Mouse (Mus musculus) cerebellum, adult 18-20 months (tissue): ENCODE measurements around the gene Lsamp.
"Not testable (repeated sequence)": the region's sequence is repeated elsewhere in the genome, so short reads cannot be mapped to it uniquely, and the experiment has no call there.

Source experiments
- DNase-seq, 2 experiments: peaks; one replicate each; pipeline ENCODE4 v3.0.0; 2021

Gene Lsamp

GRCm38 (mm10) chr16:41941591-41942315, 1957.6 kb downstream of the Lsamp start:
- peak; percentile 75 to 86 for DNase-seq

DNA sequence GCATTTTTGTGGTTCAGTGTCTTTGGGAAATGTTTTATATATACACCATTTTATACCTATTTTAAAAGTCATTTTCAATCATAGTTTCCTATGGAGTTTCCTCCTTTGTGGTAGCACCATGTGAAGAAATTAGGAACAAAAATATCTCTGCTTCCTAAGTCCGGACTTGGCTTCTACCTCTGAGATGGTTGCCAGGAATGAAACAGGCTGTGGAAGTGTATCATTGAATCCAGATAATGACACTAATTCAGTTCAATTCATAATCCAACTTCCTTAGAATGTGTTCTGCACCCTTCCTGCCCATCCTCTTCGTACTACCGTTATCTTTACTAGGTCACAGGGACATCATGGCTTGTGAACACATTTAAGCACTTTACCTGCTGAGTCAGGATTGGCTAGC, 1973.7 kb downstream of the Lsamp start:
- peak; percentile 54 to 68 for DNase-seq

DNA sequence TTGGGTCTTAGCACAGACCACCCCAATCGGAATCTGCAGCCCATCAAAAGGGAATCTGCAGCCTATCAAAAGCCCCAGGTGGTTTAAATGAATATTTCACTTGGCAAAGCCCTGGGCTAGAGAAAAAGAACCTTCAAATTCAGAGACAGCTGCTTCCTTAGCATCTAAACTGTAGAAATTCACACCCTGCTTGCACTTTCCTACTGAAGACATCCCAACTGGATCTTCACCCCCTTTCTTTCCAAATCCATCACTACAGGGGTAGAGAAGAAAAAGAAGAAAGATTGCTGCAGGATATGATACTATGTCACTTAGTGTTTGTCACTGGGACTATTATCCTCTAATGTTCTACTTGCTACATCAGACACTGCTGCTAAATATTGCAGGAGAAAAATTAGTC, 1981.5 kb downstream of the Lsamp start:
- no peak for DNase-seq

GRCm38 (mm10) chr16:41969215-41969614, 1985.1 kb downstream of the Lsamp start:
- no peak for DNase-seq

DNA sequence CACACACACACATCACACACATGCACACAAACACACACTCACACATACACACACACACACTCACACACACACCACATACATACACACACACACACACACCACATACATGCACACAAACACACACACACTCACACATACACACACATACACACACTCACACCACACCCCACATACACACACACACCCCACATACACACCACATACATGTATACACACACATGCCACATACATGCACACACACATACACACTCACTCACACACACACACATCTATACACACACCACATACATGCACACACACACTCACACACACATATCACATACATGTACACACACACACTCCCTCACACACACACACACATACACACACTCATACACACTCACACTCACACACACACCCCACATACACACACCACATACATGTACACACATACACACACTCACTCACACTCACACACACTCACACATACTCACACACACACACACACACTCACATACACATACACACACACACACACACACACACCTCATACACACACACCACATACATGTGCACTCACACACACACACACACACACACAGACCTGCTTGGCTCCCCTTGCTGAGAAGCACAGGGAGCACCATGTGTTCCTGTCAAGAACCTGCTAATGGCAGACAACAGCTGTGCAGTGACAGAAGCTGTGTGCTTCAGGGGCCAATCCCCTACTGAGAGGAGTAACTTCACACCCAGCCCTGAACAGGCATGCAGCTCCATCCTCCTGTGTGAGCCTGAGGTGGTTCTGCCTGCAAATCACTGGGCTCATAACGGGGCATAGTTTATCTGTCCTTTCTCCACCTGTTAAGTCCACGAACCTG, 1990.9 kb downstream of the Lsamp start:
- DNase-seq, result peak in 1 of 2 experiments; percentile 21

DNA sequence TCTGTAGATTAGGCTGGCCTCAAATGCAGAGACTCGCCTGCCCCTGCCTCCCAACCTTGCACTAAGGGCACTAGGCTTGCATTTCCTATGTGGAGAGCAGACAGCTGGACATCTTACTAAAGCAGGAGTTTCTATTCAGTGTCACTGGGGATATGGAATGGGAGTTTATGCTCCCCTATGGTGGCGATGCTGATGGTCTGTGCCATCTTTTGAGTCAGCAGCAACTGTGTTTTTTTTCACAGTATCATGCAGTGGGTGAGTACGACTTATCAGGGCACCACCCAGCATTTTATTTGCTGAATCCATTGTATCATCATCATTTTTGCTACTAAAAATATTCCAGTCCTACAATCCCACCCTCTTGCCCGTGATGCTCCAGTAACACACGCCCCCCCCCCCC, 1992.7 kb downstream of the Lsamp start:
- no peak for DNase-seq

DNA sequence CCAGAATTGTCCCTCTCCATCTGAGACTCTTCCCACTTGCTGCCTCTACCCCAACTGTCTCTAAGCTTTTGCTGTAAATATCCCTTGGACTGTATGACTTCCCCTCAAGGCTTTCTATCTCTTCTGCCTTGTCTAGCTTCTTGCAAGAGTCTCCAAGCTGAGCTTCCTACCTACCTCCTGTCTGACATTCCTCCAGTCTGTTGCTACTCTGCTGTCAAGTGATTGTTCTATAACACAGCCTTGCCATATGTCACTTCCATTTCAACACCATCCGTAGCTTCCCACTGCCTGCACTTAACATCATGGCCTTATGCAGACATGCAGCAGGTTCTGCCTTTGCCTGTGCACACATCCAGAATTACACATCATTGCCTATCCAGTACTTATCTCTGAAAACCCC, 2012.8 kb downstream of the Lsamp start:
- peak in 1 of 2 experiments; percentile 20 for DNase-seq

DNA sequence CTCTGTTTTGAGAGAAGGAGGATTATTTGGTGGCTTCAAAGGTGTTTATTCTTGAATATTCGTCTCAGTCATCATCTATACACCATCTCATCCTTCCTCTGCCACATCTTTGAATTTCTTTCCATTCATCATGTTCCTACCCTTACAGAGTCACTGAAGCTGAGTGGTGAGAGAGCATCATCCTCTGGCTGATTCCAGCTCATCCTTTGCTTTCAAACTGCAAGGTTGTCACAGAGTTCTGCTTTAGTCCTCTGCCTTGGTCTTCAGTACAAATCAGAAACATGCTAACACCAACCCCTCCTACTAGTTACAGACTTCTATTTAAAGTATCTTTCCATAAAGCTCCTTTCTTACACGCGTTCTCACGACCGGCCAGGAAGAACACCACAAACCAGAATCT, 2018.8 kb downstream of the Lsamp start:
- DNase-seq, result no peak

DNA sequence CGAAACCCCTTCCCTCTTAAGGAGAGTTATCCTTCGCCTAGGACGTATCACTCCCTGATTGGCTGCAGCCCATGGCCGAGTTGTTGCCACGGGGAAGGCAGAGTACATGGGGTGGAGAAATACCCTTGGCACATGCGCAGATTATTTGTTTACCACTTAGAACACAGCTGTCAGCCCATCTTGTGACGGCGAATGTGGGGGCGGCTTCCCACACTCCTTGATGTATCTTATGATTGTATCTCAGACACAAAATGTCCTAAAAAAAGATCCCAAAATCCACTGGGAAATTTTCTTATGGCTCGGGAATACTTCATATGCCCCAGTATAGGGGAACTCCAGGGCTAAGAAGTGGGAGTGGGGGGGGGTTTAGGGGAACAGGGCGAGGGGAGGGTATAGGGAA, 2019.3 kb downstream of the Lsamp start:
- not testable (repeated sequence) for DNase-seq

GRCm38 (mm10) chr16:42004166-42004565, 2020.0 kb downstream of the Lsamp start:
- no peak for DNase-seq

DNA sequence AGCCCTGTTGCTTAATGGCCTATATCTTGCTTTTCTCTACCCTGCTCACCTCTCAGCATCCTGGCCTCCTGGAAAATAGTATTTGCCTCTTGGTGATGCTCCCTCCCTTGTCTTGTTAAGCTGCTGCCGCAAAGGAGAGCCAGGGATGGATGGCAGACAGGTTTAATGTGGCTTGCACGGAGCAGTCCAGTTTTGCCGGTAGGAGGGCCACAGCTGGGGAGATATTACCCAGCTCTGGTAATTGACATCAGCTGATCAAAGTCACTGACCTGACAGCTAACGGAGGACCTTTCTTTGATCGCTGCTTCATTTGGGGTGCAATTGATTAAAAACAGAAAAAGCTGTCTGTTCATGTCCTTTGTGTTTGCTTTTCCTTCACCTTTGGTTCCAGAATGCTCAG, 2030.8 kb downstream of the Lsamp start:
- DNase-seq, result peak; percentile 27 to 38

GRCm38 (mm10) chr16:42015443-42015842, 2031.3 kb downstream of the Lsamp start:
- DNase-seq, result peak in 1 of 2 experiments; percentile 38

DNA sequence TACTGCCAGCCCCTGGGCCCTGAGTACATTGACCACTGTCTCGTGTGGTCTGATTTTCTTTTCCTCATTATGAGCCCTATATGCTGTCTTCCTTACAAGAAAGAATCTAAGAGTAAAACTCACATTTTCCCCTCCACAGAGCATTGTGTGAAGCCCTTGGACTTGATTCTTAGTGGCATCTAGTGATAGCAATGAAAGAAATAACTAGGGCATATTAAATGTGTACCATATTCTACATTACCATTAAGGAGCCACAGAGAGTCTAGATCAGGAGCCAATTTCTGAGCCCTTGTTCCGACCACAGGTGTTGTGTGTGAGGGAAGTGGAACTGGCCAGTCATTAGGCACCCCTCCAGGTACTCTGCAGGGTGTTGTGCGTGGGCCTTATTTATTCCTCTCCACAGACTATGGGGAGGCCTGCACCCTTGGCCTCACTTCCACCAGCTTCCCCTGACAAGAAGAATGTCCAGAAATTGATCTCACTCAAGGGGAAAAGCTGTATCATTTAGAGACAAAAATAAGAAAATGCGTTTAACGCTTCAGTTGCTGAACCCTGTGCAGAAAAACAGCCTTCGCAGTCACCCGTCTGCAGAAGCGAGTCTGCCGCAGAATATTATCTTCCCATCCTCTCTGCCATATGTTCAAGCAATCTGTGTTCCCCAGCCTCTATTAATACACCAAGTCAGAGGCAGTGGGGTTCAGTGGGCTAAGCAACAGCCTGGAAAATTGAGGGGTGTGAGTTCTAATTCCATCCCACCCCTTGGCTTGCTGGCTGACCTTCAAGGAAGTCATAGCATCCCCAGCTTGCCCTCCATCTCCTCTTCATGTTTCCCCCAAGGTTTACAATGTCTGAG, 2032.9 kb downstream of the Lsamp start:
- DNase-seq, result peak; percentile 95 to 96

DNA sequence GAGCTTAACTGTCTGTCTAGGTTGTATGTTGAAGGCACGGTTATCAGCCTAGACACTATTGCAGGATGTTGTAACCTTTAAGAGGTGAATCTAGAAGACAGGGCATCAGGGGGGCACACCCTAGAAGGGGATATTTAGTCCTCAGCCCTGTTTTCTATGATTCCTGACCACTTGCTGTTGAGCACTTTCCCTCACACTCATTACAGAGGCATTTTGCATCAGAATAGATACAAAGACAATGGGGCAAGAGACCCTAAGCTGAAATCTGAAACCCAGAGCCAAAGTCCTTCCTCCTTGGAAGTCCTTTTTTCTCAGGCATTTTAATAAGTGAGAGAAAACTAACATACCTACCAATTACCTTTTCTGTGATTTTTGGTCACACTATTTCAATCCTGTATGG, 2038.4 kb downstream of the Lsamp start:
- no peak for DNase-seq

- no peak for DNase-seq
These were observed 2047.9 kb downstream of the Lsamp start for GRCm38 (mm10) chr16:42032030-42032429.

GRCm38 (mm10) chr16:42033449-42033848, 2049.3 kb downstream of the Lsamp start:
- DNase-seq, result no peak

GRCm38 (mm10) chr16:42048138-42048537, 2064.0 kb downstream of the Lsamp start:
- DNase-seq, result peak; percentile 39 to 45

- DNase-seq, result peak in 1 of 2 experiments; percentile 32
These were observed 2075.8 kb downstream of the Lsamp start for GRCm38 (mm10) chr16:42059927-42060326.

- DNase-seq, result peak; percentile 37 to 64
These were observed 2090.2 kb downstream of the Lsamp start for GRCm38 (mm10) chr16:42074325-42074724.

DNA sequence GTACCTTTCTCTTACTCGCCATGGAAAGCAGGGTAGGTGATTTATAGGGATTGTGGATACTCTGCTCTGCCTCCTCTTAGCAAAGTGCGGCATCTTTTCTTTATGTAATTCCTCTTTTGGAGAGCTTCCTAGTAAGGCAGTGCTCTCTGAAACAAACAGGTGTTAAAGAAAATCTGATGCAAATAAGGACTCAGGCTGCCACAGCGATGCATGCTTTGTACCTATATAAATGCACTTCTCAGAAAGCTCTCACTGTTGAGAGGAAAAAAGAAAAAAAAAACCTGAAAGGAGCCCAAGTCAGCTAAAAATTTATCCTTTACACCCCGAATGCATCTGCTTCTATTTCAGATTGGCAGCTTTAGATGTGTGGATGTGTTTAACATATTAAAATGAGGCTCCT, 2095.4 kb downstream of the Lsamp start:
- DNase-seq, result no peak

GRCm38 (mm10) chr16:42081611-42082010, 2097.4 kb downstream of the Lsamp start:
- DNase-seq, result peak in 1 of 2 experiments; percentile 36

DNA sequence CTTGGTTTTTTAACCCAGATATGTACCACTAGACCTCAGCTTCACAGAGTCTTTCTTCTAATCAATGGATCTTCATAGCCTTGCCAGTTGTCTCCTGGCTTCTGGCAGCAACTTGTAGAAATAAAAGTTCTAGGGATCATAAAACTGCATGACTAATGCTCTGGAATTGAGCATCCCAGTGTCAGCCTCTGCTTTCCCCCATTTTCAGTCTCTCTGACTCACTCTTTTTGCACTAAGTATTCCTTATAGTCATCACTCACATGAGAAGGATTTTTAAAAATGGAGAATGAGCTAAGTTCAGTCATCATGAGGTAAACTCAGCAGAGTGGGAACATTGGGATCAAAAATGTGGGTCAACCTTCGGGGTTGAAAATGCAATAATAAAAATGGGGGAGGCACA, 2113.3 kb downstream of the Lsamp start:
- no peak for DNase-seq

GRCm38 (mm10) chr16:42102186-42102585, 2118.0 kb downstream of the Lsamp start:
- DNase-seq, result no peak
